Mouse (Mus musculus) forebrain, embryonic 14.5 days (tissue): ENCODE measurements around the gene Traf3ip3. TPM values are rescaled to one million over a fixed set of nuclear protein-coding genes. Genes with fewer than 3 reads are reported as not detected.
A peak's percentile ranks its signal among the peaks of the same experiment; 100 is the strongest.

Experiments used
- ATAC-seq: fragments of 200-750 bp; cut with Nextera tagmentation; 2 replicates; pipeline ENCODE4 v1.8.0; 2017; ENCODE audit warnings: mild to moderate bottlenecking, moderate library complexity
- DNase-seq: peaks from one replicate; pipeline ENCODE4 v3.0.0-alpha.2; 2015; ENCODE audit warnings: low spot score
- H3K27ac ChIP-seq: fragments of 300-500 bp; sonication (generic); 2 replicates; pipeline ENCODE4 v1.5.1; 2014; ENCODE audit warnings: low read depth, mild to moderate bottlenecking, control low read depth, low read length, moderate library complexity
- H3K27me3 ChIP-seq: fragments of 300-500 bp; sonication (generic); replicated peaks from 2 replicates; pipeline ENCODE4 v1.6.1; 2014; ENCODE audit warnings: low read length, control low read depth, mixed read lengths; ENCODE audit not compliant: control insufficient read depth, insufficient read depth
- H3K36me3 ChIP-seq: fragments of 300-500 bp; sonication (generic); 2 replicates; pipeline ENCODE4 v1.6.1; 2014; ENCODE audit warnings: low read length, control low read depth; ENCODE audit not compliant: control insufficient read depth, insufficient read depth
- H3K4me1 ChIP-seq: fragments of 300-500 bp; sonication (generic); 2 replicates; pipeline ENCODE4 v1.6.1; 2014; ENCODE audit warnings: antibody characterized with exemption, low read length, control low read depth; ENCODE audit not compliant: control insufficient read depth, insufficient read depth
- H3K4me2 ChIP-seq: fragments of 300-500 bp; sonication (generic); 2 replicates; pipeline ENCODE4 v1.6.1; 2014; ENCODE audit warnings: mild to moderate bottlenecking, control low read depth, low read length
- H3K4me3 ChIP-seq: fragments of 300-500 bp; sonication (generic); 2 replicates; pipeline ENCODE4 v1.5.1; 2014; ENCODE audit warnings: low read depth, low read length, control low read depth
- H3K9ac ChIP-seq: fragments of 300-500 bp; sonication (generic); 2 replicates; pipeline ENCODE4 v1.6.1; 2014; ENCODE audit warnings: mild to moderate bottlenecking, low read length, control low read depth, moderate library complexity
- H3K9me3 ChIP-seq: fragments of 300-500 bp; sonication (generic); replicated peaks from 2 replicates; pipeline ENCODE4 v1.6.1; 2016; ENCODE audit warnings: low read length, control low read depth, mixed read lengths; ENCODE audit not compliant: control insufficient read depth
- WGBS: fragments of 180-500 bp; shearing (Covaris S2); extraction: QIAGEN DNeasy Blood & Tissue Kit; methylation state at CpG from one replicate; pipeline ENCODE4 v1.1.7; 2014; 5-methylcytosine and 5-hydroxymethylcytosine counted together
- polyA plus RNA-seq: library from polyadenylated mRNA; unstranded; fragments of >200 nt; fragmentation: Nextera tagmentation; extraction: Ambion mirVana; gene quantifications from 2 replicates; pipeline ENCODE4 v1.2.1, GENCODE M21; 2014

Traf3ip3 gene
- 1.5 and 2.0 TPM in 2 replicates for polyA plus RNA-seq

DNA sequence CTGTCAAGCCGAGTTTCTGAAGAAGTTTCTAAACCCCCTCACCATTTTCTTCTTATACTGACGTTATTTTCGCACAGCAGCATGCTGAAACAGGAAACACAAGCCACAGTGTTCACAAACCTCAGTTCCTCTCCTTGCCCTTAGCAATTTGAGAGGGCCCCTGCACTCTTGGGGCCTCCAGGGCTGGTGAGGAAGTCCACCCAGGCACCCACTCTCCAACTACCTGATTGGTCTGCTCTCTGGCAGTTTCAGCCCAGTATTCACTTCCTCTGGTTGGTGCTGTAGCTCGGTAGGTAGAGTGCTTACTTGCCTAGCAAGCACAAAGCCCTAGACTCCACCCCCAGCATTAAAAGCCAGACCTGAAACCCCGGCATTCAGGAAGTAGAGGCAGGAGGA, at the start of gene Traf3ip3:
TSS of gene Traf3ip3 (minus strand) at position 321 of the 396 bp plus-strand sequence.
- no peaks in the 10 kb centered on the region for H3K9me3 ChIP-seq
- no peaks in the 10 kb centered on the region for H3K4me1 ChIP-seq
- no peak within 1 kb of the TSS for H3K4me2 ChIP-seq
- H3K4me3 ChIP-seq = no peak within 1 kb of the TSS
- H3K27me3 ChIP-seq = no peaks in the 10 kb centered on the region
- 64% methylated on average over 5 of the region's 5 CpGs for WGBS
- ATAC-seq (no peak), DNase-seq (no peak)
- no peaks in the 10 kb centered on the region for H3K36me3 ChIP-seq
- no peak within 1 kb of the TSS for H3K27ac ChIP-seq
- no peak within 1 kb of the TSS for H3K9ac ChIP-seq

DNA sequence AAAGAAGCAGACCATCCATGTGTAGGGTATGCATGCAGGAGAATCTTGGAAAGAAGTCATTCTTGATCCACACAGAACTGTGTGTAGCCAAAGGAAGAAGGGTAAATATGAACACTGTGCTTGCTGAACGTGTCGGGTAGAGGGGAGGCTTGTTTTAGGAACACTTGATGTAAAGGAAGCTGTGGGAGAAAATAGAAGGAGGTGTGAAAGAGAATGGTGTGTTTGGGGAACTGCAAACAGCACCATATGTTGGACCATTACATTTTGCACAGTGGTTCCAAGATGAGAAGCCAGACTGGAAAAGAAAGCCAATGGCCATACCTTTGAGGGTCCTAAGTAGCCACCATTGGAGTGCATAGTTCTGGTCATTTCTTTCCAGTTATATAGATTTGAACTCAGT, 48.5 kb upstream of the Traf3ip3 start:
- WGBS = 81% methylated on average over 2 of the region's 2 CpGs
- no peaks in the 10 kb centered on the region for H3K27me3 ChIP-seq
- no peak for DNase-seq
- H3K36me3 ChIP-seq = no peaks in the 10 kb centered on the region
- no peaks in the 10 kb centered on the region for H3K9me3 ChIP-seq
- H3K27ac ChIP-seq = no peak overlapping the region
- ATAC-seq = no peak
- no peak overlapping the region for H3K4me3 ChIP-seq
- no peak overlapping the region for H3K9ac ChIP-seq
- H3K4me2 ChIP-seq = no peak overlapping the region
- no peaks in the 10 kb centered on the region for H3K4me1 ChIP-seq

DNA sequence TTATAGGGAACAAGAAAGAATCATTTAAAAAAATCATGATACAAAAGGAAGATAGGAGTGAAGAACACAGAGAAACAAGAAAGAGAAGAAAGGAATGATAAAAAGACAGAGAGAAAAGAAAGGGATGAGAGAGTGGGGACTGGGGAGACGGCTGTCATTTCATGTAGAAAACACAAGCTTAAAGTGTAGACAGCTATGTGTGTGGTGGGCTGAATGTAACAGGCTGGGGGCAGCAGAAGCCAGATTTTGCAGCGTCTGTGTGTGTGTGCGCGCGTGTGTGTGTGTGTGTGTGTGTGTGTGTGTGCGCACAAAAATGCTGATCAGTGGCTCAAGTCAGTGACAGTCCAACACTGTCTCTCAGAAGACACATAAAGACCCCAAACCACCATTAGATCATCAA, 42.7 kb upstream of the Traf3ip3 start:
- DNase-seq (no peak), ATAC-seq (peak; percentile 29; the same call in 1 of the 2 replicates)
- no peaks in the 10 kb centered on the region for H3K9me3 ChIP-seq
- no peak overlapping the region; the same call in 1 of the 2 replicates for H3K27ac ChIP-seq
- H3K9ac ChIP-seq = no peak overlapping the region
- H3K4me1 ChIP-seq = no peaks in the 10 kb centered on the region
- H3K27me3 ChIP-seq = no peaks in the 10 kb centered on the region
- no peak overlapping the region for H3K4me2 ChIP-seq
- WGBS = 75% methylated on average over 6 of the region's 6 CpGs
- no peak overlapping the region for H3K4me3 ChIP-seq
- no peaks in the 10 kb centered on the region for H3K36me3 ChIP-seq

DNA sequence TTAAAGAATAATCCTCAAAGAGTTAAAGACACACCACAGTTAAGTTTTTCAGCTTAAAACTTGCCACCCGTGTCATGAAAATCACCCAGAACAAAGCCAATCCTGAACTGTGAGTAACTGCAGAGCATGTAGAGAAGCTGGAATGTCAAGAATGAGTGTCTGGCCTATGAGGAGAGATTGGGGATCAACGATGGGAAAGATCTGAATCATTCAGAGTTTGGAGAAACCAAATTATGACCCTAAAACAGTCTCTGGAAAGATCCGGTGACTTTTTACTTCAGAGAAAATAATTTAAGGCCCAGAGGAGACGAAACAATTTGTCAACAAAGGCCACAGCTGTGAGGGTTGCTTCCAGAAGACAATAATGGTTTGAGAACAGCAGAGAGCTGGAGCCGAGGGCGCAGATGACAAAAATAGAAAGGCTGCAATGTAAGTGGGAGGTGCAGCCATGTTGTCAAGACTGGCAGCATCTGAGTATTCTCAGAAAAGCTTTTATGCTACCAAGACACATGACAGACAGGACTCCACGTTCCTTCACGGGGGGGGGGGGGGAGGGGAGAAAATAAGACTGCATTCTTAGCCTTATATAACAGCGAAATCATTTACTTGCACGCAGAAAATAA, 42.2 kb upstream of the Traf3ip3 start:
- ATAC-seq = no peak
- H3K27ac ChIP-seq = no peak overlapping the region
- no peaks in the 10 kb centered on the region for H3K27me3 ChIP-seq
- no peak overlapping the region for H3K9ac ChIP-seq
- no peaks in the 10 kb centered on the region for H3K9me3 ChIP-seq
- H3K4me1 ChIP-seq = no peaks in the 10 kb centered on the region
- DNase-seq = no peak
- H3K4me2 ChIP-seq = no peak overlapping the region
- WGBS = 59% methylated on average over 10 of the region's 10 CpGs
- no peak overlapping the region for H3K4me3 ChIP-seq
- H3K36me3 ChIP-seq = no peaks in the 10 kb centered on the region

DNA sequence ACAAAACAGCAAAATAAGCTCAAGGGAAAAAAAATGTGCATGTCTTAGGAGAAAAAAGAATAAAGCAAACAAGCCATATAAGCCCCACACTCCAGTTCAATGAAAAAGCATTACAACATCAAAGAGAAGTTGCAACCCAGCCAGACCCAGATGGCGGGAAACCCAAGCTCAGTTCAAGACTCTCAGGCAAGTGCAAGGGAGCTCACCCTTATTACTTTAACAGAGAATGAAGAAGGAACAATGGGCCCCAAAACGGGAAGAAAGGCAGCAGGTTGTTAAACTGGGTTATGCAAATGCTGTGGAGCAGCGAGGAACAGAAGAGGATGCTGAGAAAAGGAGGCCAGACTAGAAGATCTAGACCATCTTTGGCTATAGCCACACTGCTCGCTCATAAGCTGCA, 41.4 kb upstream of the Traf3ip3 start:
- Histone ChIP-seq H3K4me2 (no peak overlapping the region), H3K36me3 (no peaks in the 10 kb centered on the region), H3K4me3 (no peak overlapping the region), H3K9ac (no peak overlapping the region), H3K4me1 (no peaks in the 10 kb centered on the region), H3K9me3 (no peaks in the 10 kb centered on the region), H3K27ac (no peak overlapping the region), H3K27me3 (no peaks in the 10 kb centered on the region)
- WGBS = 41% methylated on average over 4 of the region's 4 CpGs
- DNase-seq (no peak), ATAC-seq (no peak)

DNA sequence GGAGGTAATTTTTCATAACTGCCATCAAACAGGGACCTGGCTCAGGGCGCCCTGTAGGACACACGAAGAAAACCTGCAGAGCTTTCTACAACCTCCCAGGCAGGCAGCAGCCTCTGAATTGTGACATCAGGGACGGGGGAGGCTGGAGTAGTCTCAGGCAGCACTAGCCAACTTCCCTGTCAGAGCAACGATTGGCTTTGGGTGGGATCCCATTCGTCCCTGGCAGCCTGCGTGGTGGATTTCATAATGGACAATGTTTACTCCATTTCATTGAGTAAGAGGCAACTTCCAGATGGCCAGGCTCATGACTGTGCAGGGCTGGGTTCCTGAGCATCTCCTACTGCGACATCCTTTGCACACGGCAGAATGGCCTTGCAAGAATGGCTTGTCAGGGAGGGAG, 40.7 kb upstream of the Traf3ip3 start:
- no peak overlapping the region for H3K27ac ChIP-seq
- 61% methylated on average over 8 of the region's 8 CpGs for whole genome bisulfite sequencing
- no peak overlapping the region for H3K4me3 ChIP-seq
- no peaks in the 10 kb centered on the region for H3K36me3 ChIP-seq
- H3K4me2 ChIP-seq = no peak overlapping the region
- no peaks in the 10 kb centered on the region for H3K27me3 ChIP-seq
- H3K9me3 ChIP-seq = no peaks in the 10 kb centered on the region
- DNase-seq = peak; percentile 41
- H3K4me1 ChIP-seq = no peaks in the 10 kb centered on the region
- no peak overlapping the region for H3K9ac ChIP-seq
- no peak for ATAC-seq

DNA sequence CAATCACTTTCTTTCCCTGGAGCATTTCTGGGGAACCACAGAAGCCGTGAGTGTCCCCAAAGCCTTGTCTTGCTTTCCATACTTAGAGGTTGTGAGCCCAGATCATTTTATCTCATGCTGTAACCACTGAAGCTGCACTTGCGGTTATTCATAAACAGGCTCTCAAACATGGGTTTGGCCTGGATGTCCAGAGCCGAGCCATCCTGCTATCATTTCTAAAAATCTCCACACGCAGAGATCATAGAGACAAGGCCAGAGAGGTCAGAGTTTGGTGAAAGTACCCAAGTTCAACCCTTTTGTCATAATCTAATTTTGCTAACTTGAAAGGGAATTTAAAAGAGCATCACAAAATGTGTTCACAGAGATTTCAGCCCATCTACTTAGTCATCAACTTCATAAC, 39.9 kb upstream of the Traf3ip3 start:
- Histone ChIP-seq H3K27me3 (no peaks in the 10 kb centered on the region), H3K4me1 (no peaks in the 10 kb centered on the region), H3K4me3 (no peak overlapping the region), H3K36me3 (no peaks in the 10 kb centered on the region), H3K9me3 (no peaks in the 10 kb centered on the region), H3K9ac (no peak overlapping the region), H3K27ac (no peak overlapping the region), H3K4me2 (no peak overlapping the region)
- ATAC-seq (no peak), DNase-seq (no peak)
- WGBS = 89% methylated on average over 4 of the region's 4 CpGs

DNA sequence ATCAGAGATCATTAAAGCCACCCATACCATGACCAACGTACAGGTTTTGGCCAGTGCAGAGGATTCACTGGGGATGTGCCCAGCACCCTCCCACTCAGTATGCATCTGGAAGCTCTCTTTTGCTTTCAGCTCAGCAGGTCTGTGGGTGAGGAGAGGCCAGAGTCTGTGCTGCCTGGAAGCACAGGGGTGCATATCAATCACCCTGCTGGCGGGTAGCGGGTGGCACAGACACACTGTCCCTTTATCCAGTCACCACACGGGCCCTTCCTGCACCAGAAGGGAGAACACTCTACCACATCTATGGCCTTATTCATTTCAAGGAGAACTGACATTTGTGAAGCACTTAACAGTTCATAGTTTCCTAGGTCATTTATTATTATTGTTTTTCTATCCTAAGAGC, 36.9 kb upstream of the Traf3ip3 start:
- Histone ChIP-seq H3K27ac (no peak overlapping the region), H3K36me3 (no peaks in the 10 kb centered on the region), H3K4me1 (no peaks in the 10 kb centered on the region), H3K9me3 (no peaks in the 10 kb centered on the region), H3K4me3 (no peak overlapping the region), H3K9ac (no peak overlapping the region), H3K4me2 (no peak overlapping the region), H3K27me3 (no peaks in the 10 kb centered on the region)
- no peak for DNase-seq
- ATAC-seq = no peak
- WGBS = 68% methylated on average over 4 of the region's 4 CpGs

DNA sequence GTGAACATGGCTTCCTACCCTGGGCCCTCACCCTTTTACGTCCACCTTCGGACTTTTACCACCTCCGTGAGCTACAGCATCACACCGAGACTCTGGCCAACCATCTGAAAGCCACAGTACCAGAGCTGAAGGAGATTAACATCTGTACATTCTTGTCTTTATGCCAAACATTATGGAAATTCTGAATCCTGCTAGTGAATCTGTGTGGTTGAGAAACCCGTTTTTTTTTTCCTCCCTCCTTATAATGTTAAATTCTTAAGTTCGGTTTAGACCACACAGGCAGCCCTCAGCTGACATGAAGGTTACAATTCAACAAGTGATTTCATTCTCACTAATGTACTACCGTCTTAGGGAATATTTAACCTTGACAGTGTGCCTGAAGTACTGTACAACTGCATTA, 33.4 kb upstream of the Traf3ip3 start:
- Histone ChIP-seq H3K4me3 (no peak overlapping the region), H3K9me3 (no peaks in the 10 kb centered on the region), H3K9ac (no peak overlapping the region), H3K27me3 (no peaks in the 10 kb centered on the region), H3K36me3 (no peaks in the 10 kb centered on the region), H3K4me1 (no peaks in the 10 kb centered on the region), H3K4me2 (no peak overlapping the region), H3K27ac (no peak overlapping the region)
- ATAC-seq (no peak), DNase-seq (no peak)
- WGBS = 89% methylated on average over 7 of the region's 7 CpGs
